Mouse (Mus musculus) embryonic fibroblast, embryonic 13.5 days (primary cell): ENCODE results near the gene 1700020D05Rik.

Experiments used
- CTCF ChIP-seq: IDR thresholded peaks from 2 replicates; pipeline ENCODE4 v1.5.1; 2011; ENCODE audit warnings: mild to moderate bottlenecking, control low read depth, low read length, moderate library complexity, borderline replicate concordance; ENCODE audit not compliant: insufficient read depth
- POLR2A ChIP-seq: IDR thresholded peaks from 2 replicates; pipeline ENCODE4 v1.6.1; 2011; ENCODE audit warnings: low read depth, mild to moderate bottlenecking, control low read depth, low read length, moderate library complexity

GRCm38 (mm10) chr19:5530138-5530524, 26.5 kb upstream of the 1700020D05Rik start:
- no peak for TF ChIP-seq CTCF
- no peak for TF ChIP-seq POLR2A
